Mouse (Mus musculus): Measurements from ENCODE around the gene Tmem30a.

Gene Tmem30a

DNA sequence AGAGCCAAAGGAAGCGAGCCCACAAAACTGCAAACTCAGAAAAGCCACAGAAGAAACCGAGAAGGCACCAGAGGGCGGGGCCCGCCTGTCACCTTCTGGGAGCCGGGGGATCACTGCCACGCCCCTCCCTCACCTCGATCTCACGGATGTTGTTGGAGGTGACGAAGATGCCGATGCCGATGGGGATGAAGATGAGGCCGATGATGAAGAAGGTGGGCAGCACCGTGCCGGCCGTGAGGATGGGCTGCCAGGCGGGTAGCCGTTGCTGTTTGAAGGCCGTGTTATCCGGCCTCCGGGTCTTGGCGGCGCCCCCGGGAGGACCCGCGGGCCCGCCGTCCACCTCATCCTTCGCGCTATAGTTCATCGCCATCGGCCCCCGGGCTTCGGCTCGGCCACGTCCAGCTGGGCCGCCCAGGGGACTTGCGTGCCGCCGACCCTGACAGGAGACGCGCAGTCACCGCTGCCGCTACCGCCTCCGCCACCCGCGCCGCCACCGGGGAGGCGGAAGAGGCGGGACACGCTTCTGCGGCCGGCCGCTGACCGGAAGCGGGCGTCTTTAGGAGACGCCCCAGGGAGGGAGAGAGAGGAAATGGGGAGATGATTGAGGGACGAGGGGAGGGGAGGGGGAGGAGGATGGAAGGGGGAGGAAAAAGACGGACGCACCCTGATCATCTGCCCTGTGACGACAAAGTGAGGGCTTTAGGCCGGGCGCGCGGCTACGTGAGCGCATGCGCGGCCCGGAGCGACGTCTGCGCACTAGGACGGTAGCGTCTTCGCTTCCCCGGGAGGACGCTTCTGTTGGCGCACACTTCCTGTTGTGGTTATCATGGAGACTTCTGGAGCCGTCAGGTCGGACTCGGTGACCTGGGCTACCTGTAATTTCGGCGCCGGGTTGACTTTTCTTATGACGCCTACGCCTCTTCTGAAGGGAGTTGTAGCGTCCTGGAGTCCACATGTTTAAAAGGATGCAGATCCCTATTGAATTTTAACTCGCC lies at the start of gene Tmem30a:
Gene Tmem30a, minus strand, starts transcription at position 667 of the 995 bp plus-strand sequence.
- peak; percentile 96 for DNase-seq

GRCm38 (mm10) chr9:79842615-79843014 lies 49.3 kb upstream of the Tmem30a start:
- no peak for DNase-seq

DNA sequence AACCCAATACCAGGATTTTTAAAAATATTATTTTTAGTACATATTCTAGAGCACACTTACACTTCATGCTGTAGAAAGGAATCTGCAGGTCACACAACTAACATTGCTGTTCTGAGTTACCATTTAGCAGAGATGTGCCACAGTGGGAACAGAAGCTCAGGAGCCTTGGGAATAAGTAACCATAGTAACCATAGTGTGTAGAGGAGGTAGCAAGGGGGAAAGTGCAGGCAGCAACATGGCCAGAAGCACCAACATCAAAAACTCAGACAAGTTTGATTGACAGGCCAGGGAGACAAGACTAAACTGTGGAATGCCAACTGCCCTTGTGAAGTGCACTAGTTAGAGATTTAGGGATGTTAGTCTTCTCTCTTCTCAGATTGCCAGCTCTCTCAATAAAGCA lies 48.7 kb upstream of the Tmem30a start:
- no peak for DNase-seq

- DNase-seq: no peak
Measured at GRCm38 (mm10) chr9:79831294-79831693, 38.0 kb upstream of the Tmem30a start.

DNA sequence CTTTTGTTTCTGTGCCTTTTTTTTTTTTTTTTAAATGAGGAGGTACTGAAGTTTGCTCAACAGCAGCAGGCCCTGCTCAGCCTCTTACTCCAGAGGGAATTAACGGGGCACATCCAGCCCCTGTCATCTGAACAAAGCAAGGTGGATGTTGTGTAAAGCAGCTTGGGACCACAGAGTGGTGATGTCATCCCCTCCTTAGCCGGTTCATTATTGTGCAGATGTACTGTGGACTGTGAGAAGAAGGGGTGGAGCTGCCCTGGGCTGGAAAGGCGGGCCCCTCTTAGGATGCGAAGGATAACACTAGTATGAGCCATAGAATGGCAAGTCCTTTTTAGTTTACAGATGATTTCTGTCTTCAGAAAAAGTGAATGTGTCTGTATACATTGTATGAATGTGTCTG lies 37.6 kb upstream of the Tmem30a start:
- DNase-seq: peak; percentile 33

DNA sequence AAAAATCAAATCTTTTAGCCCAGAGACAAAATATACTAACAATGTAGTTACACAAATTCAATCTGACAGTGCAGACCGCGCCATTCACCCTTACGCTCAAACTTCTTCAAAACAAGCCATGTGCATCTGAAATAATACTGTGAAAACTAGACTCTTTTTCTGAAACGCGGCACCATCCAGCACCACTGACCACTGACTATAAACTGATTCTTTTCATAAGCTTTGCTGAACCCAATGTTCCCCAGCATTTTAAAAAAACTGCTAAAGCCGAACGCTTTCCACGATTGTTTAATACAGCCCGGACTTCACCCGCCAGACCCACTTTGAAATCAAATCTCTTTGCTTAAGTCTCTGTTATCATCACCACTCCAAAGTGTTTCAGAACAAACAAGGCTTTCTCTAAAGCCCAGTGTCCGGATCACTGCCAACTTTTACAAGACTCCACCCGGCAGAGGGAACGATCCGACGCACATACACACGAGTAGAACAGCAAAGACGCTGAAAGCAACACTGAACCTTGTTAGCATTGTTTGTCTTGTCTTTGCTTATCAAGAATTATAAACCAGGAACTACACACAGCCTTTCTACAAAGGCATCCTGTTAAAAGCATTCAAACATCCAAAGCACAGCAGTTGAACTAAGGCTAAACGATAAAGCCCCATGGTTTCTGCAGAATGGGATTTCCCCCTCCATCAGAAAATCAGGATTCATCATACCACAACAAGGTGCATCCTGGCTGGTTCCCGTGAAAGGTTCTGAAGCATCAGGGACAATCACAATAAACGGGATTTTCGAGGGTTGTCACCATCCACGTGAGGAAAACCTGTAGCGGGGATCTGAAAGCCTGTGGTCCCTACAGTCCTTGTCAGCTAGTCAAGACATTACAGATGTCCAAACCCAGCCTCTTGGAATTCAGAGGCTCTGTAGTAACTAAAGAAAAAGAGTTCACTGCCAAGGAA lies 36.8 kb upstream of the Tmem30a start:
- DNase-seq: peak; percentile 64

GRCm38 (mm10) chr9:79827072-79827471 lies 33.8 kb upstream of the Tmem30a start:
- DNase-seq: peak; percentile 25

DNA sequence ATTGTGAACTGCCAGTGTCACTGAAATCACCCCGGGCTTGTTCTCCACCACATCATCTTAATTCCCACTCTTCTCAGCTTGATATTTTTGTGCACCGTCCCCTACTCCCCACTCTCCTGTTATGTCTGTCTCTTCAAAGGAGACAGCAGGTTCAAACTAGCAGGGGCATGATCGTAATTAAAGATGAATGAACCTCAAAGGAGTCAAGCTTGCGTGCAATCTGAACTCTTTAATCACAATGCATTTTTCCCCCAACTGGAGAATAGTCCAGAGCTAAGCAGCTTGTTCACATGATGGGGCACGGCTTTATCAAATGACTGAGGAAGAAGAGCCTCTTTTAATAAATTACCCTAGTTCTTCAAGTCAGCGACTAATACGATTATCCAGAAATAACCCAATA lies 32.2 kb upstream of the Tmem30a start:
- DNase-seq: no peak

DNA sequence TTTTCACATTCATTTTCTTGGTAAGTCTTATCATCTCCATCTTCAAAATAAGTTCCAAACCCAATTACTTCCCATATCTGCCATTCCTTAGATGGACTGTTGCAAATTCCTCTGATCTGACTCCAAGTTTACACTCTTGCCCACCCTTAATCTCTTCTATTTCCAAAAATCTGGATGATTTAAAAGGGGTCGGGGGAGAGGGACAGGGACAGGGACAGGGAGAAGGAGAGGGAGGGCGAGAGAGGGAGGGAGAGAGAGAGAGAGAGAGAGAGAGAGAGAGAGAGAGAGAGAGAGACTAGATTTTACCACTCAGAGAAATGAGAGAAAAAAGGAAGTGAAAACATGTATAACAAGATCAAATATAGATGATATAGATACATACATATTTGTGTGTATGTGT lies 30.5 kb upstream of the Tmem30a start:
- no peak for DNase-seq

GRCm38 (mm10) chr9:79823438-79823837 lies 30.1 kb upstream of the Tmem30a start:
- no peak for DNase-seq

- DNase-seq: no peak
Measured at GRCm38 (mm10) chr9:79816464-79816863, 23.2 kb upstream of the Tmem30a start.

GRCm38 (mm10) chr9:79816013-79816412 lies 22.7 kb upstream of the Tmem30a start:
- no peak for DNase-seq

GRCm38 (mm10) chr9:79814592-79814991 lies 21.3 kb upstream of the Tmem30a start:
- DNase-seq: no peak

DNA sequence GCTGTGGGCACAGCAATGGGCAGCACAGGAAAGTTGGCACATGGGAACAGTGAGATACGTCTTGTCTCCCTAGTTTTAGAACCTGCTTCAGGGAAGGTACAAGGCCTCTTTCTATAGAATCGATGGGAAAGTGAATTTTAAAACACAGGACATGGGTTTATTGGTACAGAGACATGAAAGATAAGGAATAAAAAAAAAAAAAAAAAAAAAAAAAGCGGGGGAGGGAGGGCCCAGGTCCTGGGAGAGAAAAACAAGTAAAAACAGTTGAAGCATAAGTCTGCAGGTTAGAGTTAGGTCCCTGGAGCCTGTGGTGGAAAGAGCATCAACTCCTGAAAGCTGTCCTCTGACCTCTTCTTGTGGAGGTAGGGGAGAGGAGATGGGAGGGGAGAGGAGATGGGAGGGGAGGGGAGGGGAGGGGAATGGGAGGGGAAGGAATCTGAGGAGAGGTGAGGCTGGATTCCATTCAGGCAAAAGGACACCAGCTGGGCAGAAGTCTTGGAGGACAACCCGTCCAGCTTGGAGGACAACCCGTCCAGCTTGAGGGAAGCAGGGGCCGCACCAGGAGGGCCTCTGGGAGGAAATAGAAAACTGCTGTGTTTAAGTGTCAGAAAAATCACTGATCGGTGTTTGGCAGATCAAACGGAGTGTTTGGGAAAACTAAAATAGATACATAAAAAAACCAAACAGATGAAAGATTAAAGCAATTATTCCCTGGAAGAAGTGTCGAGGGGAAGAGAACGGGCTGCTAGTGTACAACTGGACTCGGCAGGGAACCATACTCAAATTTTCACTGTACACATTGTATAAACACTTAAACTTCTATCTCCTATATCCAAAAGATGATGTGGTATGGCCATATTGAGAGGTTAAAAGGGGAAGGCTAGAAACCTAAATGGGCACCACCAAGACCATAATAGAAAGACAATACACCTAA lies 17.9 kb upstream of the Tmem30a start:
- peak; percentile 37 for DNase-seq

DNA sequence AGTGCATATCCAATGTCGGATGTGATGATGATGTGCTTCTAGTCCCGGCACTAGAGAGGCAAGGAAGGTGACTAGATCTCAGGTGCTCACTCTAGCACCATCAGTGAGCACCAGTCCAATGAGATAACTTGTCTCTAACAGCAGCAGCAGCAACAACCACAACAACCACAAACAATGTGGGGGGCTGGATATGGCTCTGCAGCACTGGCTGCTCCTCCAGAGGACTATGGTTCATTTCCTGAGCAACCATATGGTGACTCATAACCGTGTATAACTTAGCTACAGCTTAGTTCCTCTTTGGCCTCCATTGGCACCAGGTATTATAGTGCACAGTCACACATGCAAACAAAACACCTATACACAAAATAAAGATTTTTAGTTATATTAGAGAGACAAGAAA lies 17.2 kb upstream of the Tmem30a start:
- no peak for DNase-seq

DNA sequence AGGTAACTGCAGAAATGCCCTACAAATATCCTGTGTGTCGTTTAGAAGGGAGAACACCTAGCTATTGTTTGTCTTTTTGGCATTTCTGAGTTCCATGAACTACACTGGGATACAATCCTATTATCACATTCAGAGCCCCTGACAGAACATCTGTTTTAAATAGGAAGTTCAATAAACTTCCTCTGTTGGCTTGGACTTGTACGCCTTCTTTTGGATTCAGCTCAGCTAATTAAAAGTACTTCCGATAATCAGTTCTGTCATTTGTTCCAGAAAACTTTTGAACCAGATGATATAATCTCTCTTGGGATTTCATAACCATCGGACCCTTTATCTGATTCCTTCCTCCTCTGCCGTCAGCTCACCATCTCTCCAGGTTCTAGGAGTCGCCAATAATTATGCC lies 16.1 kb upstream of the Tmem30a start:
- DNase-seq: no peak

- peak; percentile 19 for DNase-seq
Measured at GRCm38 (mm10) chr9:79807178-79807577, 13.9 kb upstream of the Tmem30a start.

DNA sequence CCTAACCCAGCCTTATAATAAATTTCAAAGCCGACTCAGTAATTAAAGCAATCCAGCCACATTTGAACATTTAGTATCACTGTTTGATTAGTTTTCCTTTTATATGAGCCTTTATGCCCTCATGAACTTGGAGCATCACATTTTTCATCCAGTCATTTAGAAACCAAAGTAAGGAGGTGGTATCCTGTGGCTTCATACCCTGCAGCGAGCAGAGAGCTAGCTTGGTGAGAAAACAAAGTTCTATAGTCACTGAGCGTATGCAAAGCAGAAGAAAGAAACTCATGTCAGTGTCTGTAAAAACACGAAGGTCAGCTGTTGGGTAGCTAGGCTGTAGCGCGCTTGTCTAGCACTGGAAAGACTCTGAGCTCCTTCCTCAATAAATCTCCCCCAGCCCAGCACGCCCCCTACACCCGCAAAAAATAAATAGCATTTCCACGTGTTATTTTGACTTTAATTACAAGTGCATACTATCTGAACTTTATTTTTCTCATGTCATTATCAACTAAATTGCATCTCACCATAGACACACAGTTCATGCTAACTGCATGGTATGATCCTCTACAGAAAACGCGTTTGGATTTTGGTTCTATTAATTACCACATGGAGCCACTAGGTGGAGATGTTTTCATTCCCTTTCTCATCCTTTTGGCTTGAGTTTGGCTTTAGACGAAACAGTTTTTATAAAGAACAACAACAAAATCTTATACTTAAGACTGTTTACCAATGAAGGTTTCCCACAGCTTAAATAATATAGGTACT lies 13.2 kb upstream of the Tmem30a start:
- peak; percentile 68 for DNase-seq

GRCm38 (mm10) chr9:79805426-79805825 lies 12.1 kb upstream of the Tmem30a start:
- DNase-seq: no peak

GRCm38 (mm10) chr9:79796461-79797135 lies 3.3 kb upstream of the Tmem30a start:
- DNase-seq: no peak

GRCm38 (mm10) chr9:79795076-79795475 lies 1.8 kb upstream of the Tmem30a start:
- no peak for DNase-seq

Data from lung, postnatal 10 days (tissue).